Mouse (Mus musculus) midbrain, postnatal 0 days (tissue): ENCODE data around the gene Chsy1. TPM values are rescaled to one million over a fixed set of nuclear protein-coding genes. Genes with fewer than 3 reads are reported as not detected.

Source experiments
- ATAC-seq: fragments of 200-750 bp; cut with Nextera tagmentation; 2 replicates; pipeline ENCODE4 v1.8.0; 2017; ENCODE audit warnings: moderate number of reproducible peaks, mild to moderate bottlenecking, moderate TSS enrichment, moderate library complexity; ENCODE audit not compliant: low FRiP score
- DNase-seq: peaks from one replicate; pipeline ENCODE4 v3.0.0-alpha.2; 2015; ENCODE audit warnings: low spot score
- H3K27ac ChIP-seq: fragments of 300-500 bp; sonication (generic); 2 replicates; pipeline ENCODE4 v1.5.1; 2014; ENCODE audit warnings: low read depth, mild to moderate bottlenecking, low read length, mixed read lengths
- H3K27me3 ChIP-seq: fragments of 300-500 bp; sonication (generic); 2 replicates; pipeline ENCODE4 v1.6.1; 2014; ENCODE audit warnings: low read length, control low read depth, mixed read lengths; ENCODE audit not compliant: insufficient read depth
- H3K36me3 ChIP-seq: fragments of 300-500 bp; sonication (generic); 2 replicates; pipeline ENCODE4 v1.6.1; 2014; ENCODE audit warnings: low read length, control low read depth, mixed read lengths; ENCODE audit not compliant: insufficient read depth
- H3K4me1 ChIP-seq: fragments of 300-500 bp; sonication (generic); 2 replicates; pipeline ENCODE4 v1.6.1; 2014; ENCODE audit warnings: mild to moderate bottlenecking, control low read depth, antibody characterized with exemption, low read length, mixed read lengths; ENCODE audit not compliant: insufficient read depth
- H3K4me2 ChIP-seq: fragments of 300-500 bp; sonication (generic); 2 replicates; pipeline ENCODE4 v1.6.1; 2014; ENCODE audit warnings: low read depth, mild to moderate bottlenecking, low read length, mixed read lengths; ENCODE audit not compliant: poor library complexity, severe bottlenecking
- H3K4me3 ChIP-seq: fragments of 300-500 bp; sonication (generic); 2 replicates; pipeline ENCODE4 v1.5.1; 2014; ENCODE audit warnings: low read depth, mild to moderate bottlenecking, low read length, moderate library complexity
- H3K9ac ChIP-seq: fragments of 300-500 bp; sonication (generic); replicated peaks from 2 replicates; pipeline ENCODE4 v1.6.1; 2014; ENCODE audit warnings: mild to moderate bottlenecking, low read length, moderate library complexity, mixed read lengths; ENCODE audit not compliant: poor library complexity, severe bottlenecking
- H3K9me3 ChIP-seq: fragments of 300-500 bp; sonication (generic); 2 replicates; pipeline ENCODE4 v1.6.1; 2016; ENCODE audit warnings: low read length, control low read depth
- CTCF ChIP-seq: IDR thresholded peaks from 2 replicates; pipeline ENCODE4 v1.5.1; 2016; ENCODE audit warnings: antibody characterized with exemption, mild to moderate bottlenecking
- WGBS: fragments of 180-500 bp; shearing (Covaris S2); extraction: QIAGEN DNeasy Blood & Tissue Kit; methylation state at CpG from one replicate; pipeline ENCODE4 v1.1.7; 2014; 5-methylcytosine and 5-hydroxymethylcytosine counted together
- polyA plus RNA-seq: library from polyadenylated mRNA; unstranded; fragments of >200 nt; fragmentation: Nextera tagmentation; extraction: Ambion mirVana; gene quantifications from 2 replicates; pipeline ENCODE4 v1.2.1, GENCODE M21; 2015
- total RNA-seq: library from RNA; depleted of rRNA; stranded (reverse); fragments of >200 nt; gene quantifications from 2 replicates; pipeline ENCODE4 v1.2.3, GENCODE M21; 2014

Chsy1 gene
- total and polyA plus RNA-seq, 2 experiments from 2014 or later, result 7.2 to 38.9 TPM

DNA sequence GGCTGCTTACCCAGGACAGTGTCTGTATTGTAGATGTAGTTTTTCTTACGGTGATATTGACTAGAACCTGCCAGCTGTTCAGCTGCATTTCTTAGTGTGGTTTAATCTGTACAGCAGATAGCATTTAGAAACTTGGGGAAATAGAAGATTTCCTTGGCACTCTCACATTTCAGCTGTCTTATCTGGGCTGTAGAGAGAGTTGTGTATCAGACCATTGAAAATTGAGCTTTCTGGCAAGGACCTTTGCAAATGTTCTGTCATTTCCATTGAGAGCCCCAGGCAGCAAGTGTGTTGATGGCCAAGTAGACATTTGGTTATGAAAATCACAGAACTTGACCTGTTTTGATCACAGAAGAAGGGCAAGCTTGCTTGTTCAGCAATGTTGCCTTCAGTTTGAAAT is 10.8 kb downstream of the Chsy1 start:
- H3K4me1 ChIP-seq, result no peaks in the 10 kb centered on the region; the same call in 1 of the 2 replicates
- whole genome bisulfite sequencing, result 62% methylated on average over 1 of the region's 1 CpGs
- H3K27me3 ChIP-seq, result no peaks in the 10 kb centered on the region
- no peaks in the 10 kb centered on the region; the same call in 1 of the 2 replicates for H3K36me3 ChIP-seq
- no peak overlapping the region for H3K4me2 ChIP-seq
- no peak overlapping the region for H3K27ac ChIP-seq
- TF ChIP-seq CTCF, result no peak
- no peaks in the 10 kb centered on the region for H3K9me3 ChIP-seq
- DNase-seq (peak; percentile 36), ATAC-seq (no peak)
- no peak overlapping the region for H3K4me3 ChIP-seq
- H3K9ac ChIP-seq, result no peak overlapping the region

DNA sequence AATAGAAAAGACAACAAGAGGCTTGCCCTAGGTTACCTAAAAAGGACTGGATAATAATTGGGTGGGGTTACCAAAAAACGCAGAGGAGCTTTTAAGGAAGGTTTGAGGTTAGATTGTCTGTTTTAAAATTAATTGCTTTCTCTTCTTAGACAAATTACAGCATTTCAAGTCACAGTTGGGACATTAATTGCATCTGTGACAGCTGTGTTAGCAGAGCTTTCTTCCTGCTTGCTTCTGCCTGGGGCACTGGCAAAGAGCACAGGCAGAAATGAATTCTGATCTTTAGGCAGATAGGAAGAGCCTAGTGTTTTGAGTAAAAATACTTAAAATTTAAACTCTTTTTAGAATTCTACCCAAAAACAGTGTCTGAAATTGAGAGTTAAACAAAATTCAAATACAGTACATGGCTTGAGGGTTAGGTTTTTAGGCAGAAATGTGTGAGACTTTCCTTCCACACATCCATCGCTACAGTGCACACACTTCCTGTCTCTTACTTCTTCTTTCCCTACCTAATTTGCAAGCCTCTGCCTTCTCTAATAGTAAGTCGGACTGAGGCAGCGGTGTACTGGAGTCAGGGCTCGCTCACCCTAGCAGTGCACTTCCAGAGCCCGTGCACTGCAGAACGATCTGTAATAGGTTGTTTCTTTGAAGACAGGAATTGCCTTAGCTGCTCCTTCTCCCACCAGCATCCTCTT is 11.5 kb downstream of the Chsy1 start:
- Histone ChIP-seq H3K4me3 (no peak overlapping the region), H3K9ac (no peak overlapping the region), H3K4me1 (no peaks in the 10 kb centered on the region; the same call in 1 of the 2 replicates), H3K9me3 (no peaks in the 10 kb centered on the region), H3K27ac (no peak overlapping the region), H3K36me3 (peaks cover 3% of the 10 kb centered on the region; the same call in 1 of the 2 replicates), H3K4me2 (no peak overlapping the region), H3K27me3 (no peaks in the 10 kb centered on the region)
- 54% methylated on average over 7 of the region's 7 CpGs for WGBS
- peak; percentile 27 for DNase-seq
- ATAC-seq, result no peak
- no peak for TF ChIP-seq CTCF

DNA sequence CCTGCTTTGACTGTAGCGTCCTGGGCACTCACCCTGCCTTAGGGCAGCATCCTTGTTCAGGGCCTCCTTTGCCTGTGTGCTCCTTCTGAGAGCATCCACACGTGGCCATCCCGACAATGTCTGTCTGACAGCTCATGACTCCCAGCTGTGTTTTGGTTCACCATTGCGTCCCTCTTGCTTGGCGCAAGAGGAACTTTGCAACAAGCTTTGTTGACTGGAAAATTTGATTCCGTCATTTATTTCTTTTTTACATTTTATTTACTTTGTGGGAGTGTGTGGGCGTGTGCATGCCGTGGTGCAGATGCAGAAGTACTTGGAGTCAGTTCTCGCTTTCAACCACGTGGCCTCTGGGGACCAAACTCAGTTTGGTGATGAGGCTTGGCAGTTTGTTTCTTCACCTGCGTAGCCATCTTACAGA is 15.2 kb downstream of the Chsy1 start:
- no peaks in the 10 kb centered on the region for H3K9me3 ChIP-seq
- H3K9ac ChIP-seq, result no peak overlapping the region
- no peak overlapping the region for H3K4me3 ChIP-seq
- H3K36me3 ChIP-seq, result peaks cover 9% of the 10 kb centered on the region; the same call in 1 of the 2 replicates
- no peak overlapping the region for H3K4me2 ChIP-seq
- ATAC-seq (no peak), DNase-seq (no peak)
- no peaks in the 10 kb centered on the region for H3K27me3 ChIP-seq
- no peak for TF ChIP-seq CTCF
- 80% methylated on average over 11 of the region's 11 CpGs for WGBS
- H3K4me1 ChIP-seq, result peaks cover 6% of the 10 kb centered on the region; the same call in 1 of the 2 replicates
- H3K27ac ChIP-seq, result no peak overlapping the region

- 95% methylated on average over 14 of the region's 14 CpGs for WGBS
These were observed 16.1 kb downstream of the Chsy1 start for GRCm38 (mm10) chr7:66125368-66125767.

GRCm38 (mm10) chr7:66127951-66128645 is 18.8 kb downstream of the Chsy1 start:
- no peak for ATAC-seq
- H3K9me3 ChIP-seq, result no peaks in the 10 kb centered on the region

More at GRCm38 (mm10) chr7:66125368-66125767, 16.1 kb downstream of the Chsy1 start:
- H3K4me3 ChIP-seq, result no peak overlapping the region
- H3K4me2 ChIP-seq, result no peak overlapping the region
- no peak for ATAC-seq
- H3K4me1 ChIP-seq, result peaks cover 6% of the 10 kb centered on the region; the same call in 1 of the 2 replicates
- TF ChIP-seq CTCF, result no peak
- no peak overlapping the region for H3K27ac ChIP-seq
- no peak for DNase-seq
- peaks cover 9% of the 10 kb centered on the region; the same call in 1 of the 2 replicates for H3K36me3 ChIP-seq
- H3K27me3 ChIP-seq, result no peaks in the 10 kb centered on the region
- no peak overlapping the region for H3K9ac ChIP-seq
- H3K9me3 ChIP-seq, result no peaks in the 10 kb centered on the region

DNA sequence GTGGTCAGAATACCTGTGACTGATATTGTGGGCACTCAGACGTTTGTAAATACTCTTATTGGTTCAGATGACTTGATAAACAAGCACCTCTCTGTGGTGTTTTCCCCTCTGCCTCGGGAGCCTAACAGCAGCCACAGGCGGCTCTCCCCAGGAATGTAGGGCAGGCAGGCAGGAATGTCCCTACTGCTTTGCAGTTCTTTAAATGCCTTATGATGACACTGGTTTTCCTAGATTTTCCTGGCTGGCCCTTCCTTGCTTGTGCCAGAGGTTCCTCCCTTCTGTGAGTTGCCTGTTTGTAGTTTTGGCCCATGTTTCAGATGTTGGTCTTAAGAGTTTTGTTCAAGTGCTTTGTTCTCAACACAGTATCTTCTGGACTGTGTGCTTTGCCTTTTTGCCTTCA is 19.5 kb downstream of the Chsy1 start:
- Histone ChIP-seq H3K36me3 (peaks cover 9% of the 10 kb centered on the region; the same call in 1 of the 2 replicates), H3K9ac (no peak overlapping the region), H3K4me2 (no peak overlapping the region), H3K4me3 (no peak overlapping the region), H3K27me3 (no peaks in the 10 kb centered on the region), H3K27ac (no peak overlapping the region), H3K9me3 (no peaks in the 10 kb centered on the region), H3K4me1 (0 out of 2 replicates have a peak, but pooled peaks cover 6% of the 10 kb centered on the region)
- no peak for TF ChIP-seq CTCF
- DNase-seq (no peak), ATAC-seq (no peak)
- WGBS, result 55% methylated on average over 3 of the region's 3 CpGs

More at GRCm38 (mm10) chr7:66127951-66128645, 18.8 kb downstream of the Chsy1 start:
- 35% methylated on average over 4 of the region's 4 CpGs for WGBS
- DNase-seq, result peak; percentile 48
- Histone ChIP-seq H3K27me3 (no peaks in the 10 kb centered on the region), H3K27ac (no peak overlapping the region), H3K36me3 (peaks cover 9% of the 10 kb centered on the region; the same call in 1 of the 2 replicates), H3K9ac (no peak overlapping the region), H3K4me2 (no peak overlapping the region), H3K4me1 (0 out of 2 replicates have a peak, but pooled peaks cover 6% of the 10 kb centered on the region), H3K4me3 (no peak overlapping the region)
- TF ChIP-seq CTCF, result peak; percentile 43; the same call in 1 of the 2 replicates
